30 mouse cellular contexts compared by ENCODE assay signal in genomic region chr4:150097847-150098246, GRCm38 (mm10). TPM values are rescaled to one million over a fixed set of nuclear protein-coding genes. Genes with fewer than 3 reads are reported as not detected.
DNase-seq lines count a peak whose midpoint lies in the region; ATAC-seq lines count a peak whose summit lies in the region.
"Had no signal": no experiment of that assay in that cellular context is flagged by ENCODE, and none has a peak within 500 bp of the region (broad histone marks: within the 10 kb centered on the region; RNA-seq: fewer than 3 reads in every experiment).

No protein-coding gene starts in this region.

- no peak overlapping the region for H3K9ac ChIP-seq in stomach, embryonic 15.5 days
- H3K9ac ChIP-seq: embryonic facial prominence, embryonic 12.5 days; embryonic facial prominence, embryonic 15.5 days; forebrain, embryonic 12.5 days; forebrain, embryonic 15.5 days; heart, embryonic 12.5 days; heart, embryonic 15.5 days; hindbrain, embryonic 13.5 days had no signal

- WGBS in stomach, embryonic 15.5 days = 62% methylated on average over 4 of the region's 4 CpGs

- H3K4me2 ChIP-seq in stomach, embryonic 15.5 days = no peak overlapping the region
- H3K4me2 ChIP-seq: embryonic facial prominence, embryonic 12.5 days; embryonic facial prominence, embryonic 15.5 days; forebrain, embryonic 12.5 days; forebrain, embryonic 15.5 days; heart, embryonic 12.5 days; heart, embryonic 15.5 days; hindbrain, embryonic 13.5 days had no signal

- peaks cover 7% of the 10 kb centered on the region; the same call in 1 of the 2 replicates for H3K27me3 ChIP-seq in stomach, embryonic 15.5 days (replicated peaks)
- H3K27me3 ChIP-seq: embryonic facial prominence, embryonic 15.5 days; heart, embryonic 15.5 days had no signal

- H3K36me3 ChIP-seq in stomach, embryonic 15.5 days = no peaks in the 10 kb centered on the region
- H3K36me3 ChIP-seq: embryonic facial prominence, embryonic 12.5 days; forebrain, embryonic 12.5 days; forebrain, embryonic 15.5 days; hindbrain, embryonic 10.5 days; hindbrain, embryonic 13.5 days had no signal

- no peaks in the 10 kb centered on the region for H3K9me3 ChIP-seq in stomach, embryonic 15.5 days
- H3K9me3 ChIP-seq: embryonic facial prominence, embryonic 12.5 days; embryonic facial prominence, embryonic 15.5 days; forebrain, embryonic 12.5 days; forebrain, embryonic 15.5 days; heart, embryonic 12.5 days; heart, embryonic 15.5 days; hindbrain, embryonic 10.5 days; hindbrain, embryonic 13.5 days had no signal

- no peak for ATAC-seq in stomach, embryonic 15.5 days (ENCODE audit: insufficient read depth, low FRiP score, low read depth)
- ATAC-seq in megakaryocyte, adult 5-6 weeks (ENCODE audit: poor library complexity, severe bottlenecking) = no peak
- no peak for ATAC-seq in monocyte, adult 5-6 weeks (replicated peaks; ENCODE audit: insufficient number of reproducible peaks, low FRiP score, low TSS enrichment, poor library complexity, severe bottlenecking)
- ATAC-seq: forebrain, embryonic 15.5 days had no signal

- peaks cover 17% of the 10 kb centered on the region for H3K4me1 ChIP-seq in stomach, embryonic 15.5 days
- H3K4me1 ChIP-seq: forebrain, embryonic 15.5 days had no signal

- H3K27ac ChIP-seq in stomach, embryonic 15.5 days = 0 out of 2 replicates have a peak overlapping the region, but pooled peaks have one; percentile 16
- H3K27ac ChIP-seq: embryonic facial prominence, embryonic 12.5 days; embryonic facial prominence, embryonic 15.5 days; forebrain, embryonic 12.5 days; forebrain, embryonic 15.5 days; heart, embryonic 15.5 days; hindbrain, embryonic 10.5 days; hindbrain, embryonic 13.5 days had no signal

- DNase-seq in A20 (ENCODE audit: low read depth, low spot score) = peak; percentile 89
- DNase-seq in B cell, adult 2 months = peak; percentile 14 to 20
- no peak for DNase-seq in ovary, postnatal 14 days (ENCODE audit: low spot score)
- DNase-seq: adrenal gland, adult 2 months; adrenal gland, postnatal 14 days; cerebellum, adult 11 months; cerebellum, adult 2 months; cerebellum, adult 9-11 months; cerebellum, postnatal 25 days; gastrocnemius, postnatal 25 days; heart, adult 18-20 months; heart, postnatal 10 days; heart, postnatal 36 days had no signal

- no peak overlapping the region for H3K4me3 ChIP-seq in stomach, embryonic 15.5 days (replicated peaks)
- H3K4me3 ChIP-seq: embryonic facial prominence, embryonic 12.5 days; embryonic facial prominence, embryonic 15.5 days; forebrain, embryonic 12.5 days; forebrain, embryonic 15.5 days; heart, embryonic 12.5 days; heart, embryonic 15.5 days; hindbrain, embryonic 10.5 days; hindbrain, embryonic 13.5 days had no signal

RNA-seq across cellular contexts. Expression of gene Gpr157, which starts 10.7 kb away (rescaled TPM):
- polyA plus RNA-seq in stomach, embryonic 15.5 days (2015; fragmentation: Nextera tagmentation; extraction: Ambion mirVana) = 1.2 and 1.3 TPM in 2 replicates
- 1.0 and 1.9 TPM in 2 replicates for total RNA-seq in megakaryocyte, adult 5-6 weeks (2015)
- total RNA-seq in megakaryocyte, adult 5-6 weeks (2017) = 1.6 and 2.6 TPM in 2 replicates
- total RNA-seq in monocyte, adult 5-6 weeks (2017) = 0.19 to 0.39 TPM (median 0.32 TPM) in 3 replicates

RNA-seq across cellular contexts. Expression of gene Slc2a5, which starts 21.2 kb away (rescaled TPM):
- 1.6 and 2.4 TPM in 2 replicates for polyA plus RNA-seq in stomach, embryonic 15.5 days (2015; fragmentation: Nextera tagmentation; extraction: Ambion mirVana)
- not detected in 2 replicates for total RNA-seq in megakaryocyte, adult 5-6 weeks (2015)
- 0.11 TPM in 1 of 2 replicates, not detected in the other for total RNA-seq in megakaryocyte, adult 5-6 weeks (2017)
- total RNA-seq in monocyte, adult 5-6 weeks (2017) = 0.10 TPM in 1 of 3 replicates, not detected in the others
- total RNA-seq: common myeloid progenitor, adult 5-6 weeks; gastrocnemius, adult 8-10 months had no signal

RNA-seq across cellular contexts. Expression of gene Slc2a7, which starts 50.9 kb away (rescaled TPM):
- polyA plus RNA-seq in stomach, embryonic 15.5 days (2015; fragmentation: Nextera tagmentation; extraction: Ambion mirVana) = 0.08 and 0.15 TPM in 2 replicates
- not detected in 2 replicates for total RNA-seq in megakaryocyte, adult 5-6 weeks (2015)
- not detected in 2 replicates for total RNA-seq in megakaryocyte, adult 5-6 weeks (2017)
- total RNA-seq in monocyte, adult 5-6 weeks (2017) = not detected in 3 replicates
- total RNA-seq: adrenal gland, adult 2 months; adrenal gland, postnatal 14 days; adrenal gland, postnatal 4 days; common myeloid progenitor, adult 5-6 weeks; gastrocnemius, adult 8-10 months; gastrocnemius, postnatal 25 days; heart, adult 18-20 months; heart, postnatal 10 days; heart, postnatal 36 days; MEL had no signal
- polyA plus RNA-seq: adrenal gland, adult 2 months; cerebellum, adult 2 months; embryonic facial prominence, embryonic 12.5 days; embryonic facial prominence, embryonic 15.5 days; forebrain, embryonic 12.5 days; forebrain, embryonic 15.5 days; gonadal fat pad, adult 2 months; heart, embryonic 12.5 days; heart, embryonic 15.5 days; hindbrain, embryonic 10.5 days; hindbrain, embryonic 13.5 days; hindbrain, embryonic 16.5 days had no signal
